Mouse (Mus musculus): Measurements from ENCODE around the gene Slc16a8. TPM values are rescaled to one million over a fixed set of nuclear protein-coding genes. Genes with fewer than 3 reads are reported as not detected.

The Slc16a8 gene
- total and polyA plus RNA-seq, 2 experiments from 2014 or later = 0.67 to 1.8 TPM

- peak overlapping the region; percentile 64 for H3K9ac ChIP-seq (replicated peaks; ENCODE audit: low read depth, low read length)
- peaks cover 14% of the 10 kb centered on the region for H3K4me1 ChIP-seq (ENCODE audit: control insufficient read depth, insufficient read depth)
- peak overlapping the region; percentile 35 for H3K4me3 ChIP-seq (ENCODE audit: low read depth, low read length)
- H3K9me3 ChIP-seq (replicated peaks; ENCODE audit: control insufficient read depth, low read length) = no peaks in the 10 kb centered on the region
- peaks cover 13% of the 10 kb centered on the region; the same call in 1 of the 2 replicates for H3K36me3 ChIP-seq (replicated peaks; ENCODE audit: control insufficient read depth, insufficient read depth, low read length)
- H3K4me2 ChIP-seq (ENCODE audit: low read depth, low read length) = peak overlapping the region; percentile 66
- 34% methylated on average over 23 of the region's 24 CpGs for WGBS
- no peak for DNase-seq (ENCODE audit: low spot score)
- no peak overlapping the region for H3K27ac ChIP-seq (ENCODE audit: low read depth)
- TF ChIP-seq CTCF (IDR thresholded peaks at IDR 0.05; ENCODE audit: low read depth) (no peak), EP300 (IDR thresholded peaks at IDR 0.05; ENCODE audit: low read depth) (no peak)
- peaks cover 17% of the 10 kb centered on the region for H3K27me3 ChIP-seq (ENCODE audit: control insufficient read depth, insufficient read depth, low read length)
- peak; percentile 5; the same call in 1 of the 2 replicates for ATAC-seq (ENCODE audit: insufficient read depth, low read depth)
Observed at GRCm38 (mm10) chr15:79252580-79252979, 2.0 kb downstream of the Slc16a8 start.

DNA sequence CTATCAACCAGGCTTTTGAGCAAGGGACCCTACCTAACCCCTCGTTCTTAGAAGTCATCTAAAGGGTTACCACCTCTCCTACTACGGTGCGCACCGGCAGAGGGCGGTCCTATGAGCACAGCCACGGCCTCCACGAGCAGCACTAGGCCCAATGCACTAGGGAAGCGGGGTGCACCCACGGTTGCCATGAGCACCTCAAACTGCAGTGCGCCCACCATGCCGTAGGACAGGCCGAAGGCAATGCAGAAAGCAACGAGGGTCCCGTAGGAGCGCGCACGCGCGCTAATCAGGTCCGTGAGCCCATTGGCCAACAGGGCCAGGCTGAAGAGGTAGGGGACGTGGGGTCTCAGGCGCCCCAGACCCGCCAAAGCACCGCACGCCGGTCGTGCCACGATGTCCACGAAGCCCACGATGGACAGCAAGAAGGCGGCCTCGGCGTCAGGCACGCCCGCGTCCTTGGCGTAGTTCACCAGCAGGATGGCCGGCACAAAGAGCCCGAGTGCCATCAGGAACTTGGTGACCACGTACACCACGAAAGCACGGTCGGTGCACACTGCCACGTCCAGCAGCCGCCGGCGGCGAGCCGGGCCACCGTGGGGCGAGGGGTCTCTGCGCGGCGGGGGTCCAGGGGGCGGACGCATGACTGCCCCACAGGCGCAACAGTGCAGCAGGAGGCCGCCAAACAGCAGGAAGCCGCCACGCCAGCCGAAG lies 2.6 kb downstream of the Slc16a8 start:
- peaks cover 17% of the 10 kb centered on the region for H3K36me3 ChIP-seq (replicated peaks; ENCODE audit: control insufficient read depth, insufficient read depth, low read length)
- no peaks in the 10 kb centered on the region for H3K9me3 ChIP-seq (replicated peaks; ENCODE audit: control insufficient read depth, low read length)
- DNase-seq (ENCODE audit: low spot score) = no peak
- H3K4me3 ChIP-seq (ENCODE audit: low read depth, low read length) = peak overlapping the region; percentile 35
- 1% methylated on average over 56 of the region's 61 CpGs for WGBS
- H3K9ac ChIP-seq (replicated peaks; ENCODE audit: low read depth, low read length) = peak overlapping the region; percentile 64
- TF ChIP-seq EP300 (IDR thresholded peaks at IDR 0.05; ENCODE audit: low read depth) = no peak
- peak; percentile 34; the same call in 1 of the 2 replicates for TF ChIP-seq CTCF (IDR thresholded peaks at IDR 0.05; ENCODE audit: low read depth)
- H3K4me2 ChIP-seq (ENCODE audit: low read depth, low read length) = peak overlapping the region; percentile 66
- H3K27ac ChIP-seq (ENCODE audit: low read depth) = no peak overlapping the region
- peak; percentile 47 for ATAC-seq (ENCODE audit: insufficient read depth, low read depth)
- peaks cover 17% of the 10 kb centered on the region for H3K27me3 ChIP-seq (ENCODE audit: control insufficient read depth, insufficient read depth, low read length)
- peaks cover 14% of the 10 kb centered on the region for H3K4me1 ChIP-seq (ENCODE audit: control insufficient read depth, insufficient read depth)

DNA sequence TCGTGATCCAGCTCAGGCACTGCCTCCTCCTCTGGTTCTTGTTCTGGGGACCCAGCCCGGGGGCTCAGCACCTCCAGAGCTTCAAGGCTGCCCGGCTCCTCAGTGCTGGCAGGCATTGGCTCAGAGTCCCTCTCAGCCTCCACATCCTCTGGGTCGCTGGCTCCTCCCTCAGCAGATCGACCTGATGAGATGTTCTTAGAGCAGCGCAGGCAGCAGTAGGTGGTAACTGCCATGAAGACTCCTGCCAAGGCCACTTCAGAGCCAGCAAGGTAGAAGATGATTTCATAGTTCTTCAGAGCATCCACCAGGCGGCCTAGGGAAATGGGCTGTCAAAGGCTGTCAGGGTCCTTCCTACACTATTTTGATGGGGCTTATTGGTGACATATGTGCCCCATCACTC lies 3.4 kb downstream of the Slc16a8 start:
- no peaks in the 10 kb centered on the region for H3K9me3 ChIP-seq (replicated peaks; ENCODE audit: control insufficient read depth, low read length)
- ATAC-seq (ENCODE audit: insufficient read depth, low read depth) (no peak), DNase-seq (ENCODE audit: low spot score) (no peak)
- no peak overlapping the region for H3K9ac ChIP-seq (replicated peaks; ENCODE audit: low read depth, low read length)
- peaks cover 17% of the 10 kb centered on the region for H3K27me3 ChIP-seq (ENCODE audit: control insufficient read depth, insufficient read depth, low read length)
- H3K36me3 ChIP-seq (replicated peaks; ENCODE audit: control insufficient read depth, insufficient read depth, low read length) = peaks cover 24% of the 10 kb centered on the region
- WGBS = 62% methylated on average over 7 of the region's 7 CpGs
- peaks cover 14% of the 10 kb centered on the region for H3K4me1 ChIP-seq (ENCODE audit: control insufficient read depth, insufficient read depth)
- no peak overlapping the region for H3K4me3 ChIP-seq (ENCODE audit: low read depth, low read length)
- no peak for TF ChIP-seq CTCF (IDR thresholded peaks at IDR 0.05; ENCODE audit: low read depth)
- no peak for TF ChIP-seq EP300 (IDR thresholded peaks at IDR 0.05; ENCODE audit: low read depth)
- H3K4me2 ChIP-seq (ENCODE audit: low read depth, low read length) = no peak overlapping the region
- no peak overlapping the region for H3K27ac ChIP-seq (ENCODE audit: low read depth)

- DNase-seq (ENCODE audit: low spot score) (no peak), ATAC-seq (ENCODE audit: insufficient read depth, low read depth) (no peak)
- H3K9ac ChIP-seq (replicated peaks; ENCODE audit: low read depth, low read length) = no peak overlapping the region
- H3K4me2 ChIP-seq (ENCODE audit: low read depth, low read length) = no peak overlapping the region
- H3K4me3 ChIP-seq (ENCODE audit: low read depth, low read length) = no peak overlapping the region
- peaks cover 16% of the 10 kb centered on the region for H3K4me1 ChIP-seq (ENCODE audit: control insufficient read depth, insufficient read depth)
- TF ChIP-seq CTCF (IDR thresholded peaks at IDR 0.05; ENCODE audit: low read depth) = no peak
- no peak for TF ChIP-seq EP300 (IDR thresholded peaks at IDR 0.05; ENCODE audit: low read depth)
- H3K27ac ChIP-seq (ENCODE audit: low read depth) = no peak overlapping the region
- no peaks in the 10 kb centered on the region for H3K9me3 ChIP-seq (replicated peaks; ENCODE audit: control insufficient read depth, low read length)
- peaks cover 34% of the 10 kb centered on the region for H3K36me3 ChIP-seq (replicated peaks; ENCODE audit: control insufficient read depth, insufficient read depth, low read length)
- peaks cover 17% of the 10 kb centered on the region for H3K27me3 ChIP-seq (ENCODE audit: control insufficient read depth, insufficient read depth, low read length)
- WGBS = 83% methylated on average over 2 of the region's 2 CpGs
Observed at GRCm38 (mm10) chr15:79250236-79250635, 4.3 kb downstream of the Slc16a8 start.

GRCm38 (mm10) chr15:79245321-79245720 lies 9.2 kb downstream of the Slc16a8 start:
- ATAC-seq (ENCODE audit: insufficient read depth, low read depth) = no peak
- Histone ChIP-seq H3K4me2 (ENCODE audit: low read depth, low read length) (no peak overlapping the region), H3K4me1 (ENCODE audit: control insufficient read depth, insufficient read depth) (peaks cover 19% of the 10 kb centered on the region), H3K4me3 (ENCODE audit: low read depth, low read length) (no peak overlapping the region), H3K36me3 (replicated peaks; ENCODE audit: control insufficient read depth, insufficient read depth, low read length) (peaks cover 48% of the 10 kb centered on the region), H3K27ac (ENCODE audit: low read depth) (peak overlapping the region; percentile 88), H3K27me3 (ENCODE audit: control insufficient read depth, insufficient read depth, low read length) (no peaks in the 10 kb centered on the region), H3K9ac (replicated peaks; ENCODE audit: low read depth, low read length) (no peak overlapping the region), H3K9me3 (replicated peaks; ENCODE audit: control insufficient read depth, low read length) (no peaks in the 10 kb centered on the region)
- DNase-seq (ENCODE audit: low spot score) = no peak
- no peak for TF ChIP-seq CTCF (IDR thresholded peaks at IDR 0.05; ENCODE audit: low read depth)
- TF ChIP-seq EP300 (IDR thresholded peaks at IDR 0.05; ENCODE audit: low read depth) = no peak
- WGBS = 74% methylated on average over 3 of the region's 3 CpGs

Data from heart, postnatal 0 days (tissue).